Mouse (Mus musculus) spleen, adult 2 months (tissue): ENCODE data around the gene Gm17651.

Experiments
- CTCF ChIP-seq: fragments of 200-500 bp; IDR thresholded peaks from 2 replicates; pipeline ENCODE4 v1.5.1; 2011; ENCODE audit warnings: mild to moderate bottlenecking, inconsistent platforms; ENCODE audit not compliant: insufficient read depth, insufficient read length, insufficient replicate concordance; ENCODE audit errors: extremely low read depth
- POLR2A ChIP-seq: fragments of 200-500 bp; IDR thresholded peaks from 2 replicates; pipeline ENCODE4 v1.6.1; 2011; ENCODE audit warnings: low read depth, low read length, inconsistent platforms

DNA sequence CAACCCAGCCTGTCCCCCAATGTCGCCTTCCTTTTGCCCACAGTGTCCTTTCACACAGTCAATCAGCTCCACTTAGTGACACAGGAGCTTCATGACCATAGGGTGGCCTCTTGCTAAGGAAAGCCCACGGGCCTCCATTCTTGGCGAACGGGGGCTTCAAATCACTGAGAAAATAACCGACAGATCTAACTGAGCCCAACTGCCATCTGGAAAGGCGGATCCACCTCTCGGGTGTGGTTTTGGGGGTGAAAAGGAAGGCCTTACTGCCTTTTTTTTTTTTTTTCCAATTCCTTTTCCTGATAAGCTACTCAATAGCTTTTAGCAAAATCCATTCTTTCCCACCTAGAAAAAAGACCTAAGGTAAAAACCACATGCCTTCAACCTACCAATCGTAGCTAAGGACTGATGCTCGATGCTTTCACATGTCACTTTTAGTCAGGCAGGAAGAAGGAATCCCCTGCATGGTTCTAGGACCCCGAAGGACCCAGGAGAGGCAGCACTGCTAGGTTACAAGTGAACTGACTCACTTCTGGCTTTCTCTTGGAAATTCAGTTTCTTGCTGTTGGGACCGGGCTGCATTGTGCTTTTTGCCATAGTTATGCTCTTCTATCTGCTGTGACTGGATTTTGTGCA is 28.1 kb upstream of the Gm17651 start:
- TF ChIP-seq POLR2A (no peak), CTCF (no peak)
